Mouse (Mus musculus): Measurements from ENCODE around the gene Pclo.
"Not testable (repeated sequence)": the region's sequence is repeated elsewhere in the genome, so short reads cannot be mapped to it uniquely, and the experiment has no call there.

Pclo gene

DNA sequence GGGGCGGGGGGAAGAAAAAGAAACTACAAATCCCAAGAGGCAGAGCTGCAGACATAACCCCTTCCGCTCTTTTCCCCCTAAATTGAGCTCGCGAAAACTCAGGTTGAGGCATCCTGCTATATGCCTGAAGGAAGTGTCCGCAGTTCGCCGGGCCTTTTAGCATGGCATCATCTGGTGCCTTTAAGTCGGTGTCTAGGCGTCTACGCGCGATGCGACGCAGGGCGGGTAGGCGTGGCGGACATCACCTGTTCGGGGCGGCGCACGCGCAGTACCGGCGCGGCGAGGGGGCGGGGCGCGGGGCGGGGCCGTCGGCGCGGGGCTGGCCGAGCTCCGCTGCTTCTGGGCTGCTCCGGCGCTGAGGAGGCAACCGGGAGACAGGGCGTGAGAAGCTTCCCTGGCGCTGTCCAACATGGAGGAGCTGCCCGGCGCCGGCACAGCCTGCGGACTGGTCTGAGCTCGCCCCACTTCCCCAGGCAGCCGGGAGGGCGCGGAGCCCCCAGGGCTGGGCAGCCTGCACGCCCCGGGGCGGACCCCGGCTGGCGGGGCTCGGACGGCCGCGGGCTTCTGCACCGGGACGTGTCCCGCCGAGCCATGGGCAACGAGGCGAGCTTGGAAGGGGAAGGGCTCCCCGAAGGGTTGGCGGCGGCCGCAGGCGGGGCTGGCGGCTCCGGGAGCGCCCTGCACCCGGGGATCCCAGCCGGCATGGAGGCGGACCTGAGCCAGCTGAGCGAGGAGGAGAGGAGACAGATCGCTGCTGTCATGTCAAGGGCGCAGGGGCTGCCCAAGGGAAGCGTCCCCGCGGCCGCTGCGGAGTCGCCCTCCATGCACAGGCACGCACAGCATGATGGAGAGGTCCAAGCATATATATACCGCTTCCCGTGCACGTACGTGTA is at the start of gene Pclo:
TSS of gene Pclo (plus strand) at position 288 of the 893 bp plus-strand sequence.
- DNase-seq: peak; percentile 95

DNA sequence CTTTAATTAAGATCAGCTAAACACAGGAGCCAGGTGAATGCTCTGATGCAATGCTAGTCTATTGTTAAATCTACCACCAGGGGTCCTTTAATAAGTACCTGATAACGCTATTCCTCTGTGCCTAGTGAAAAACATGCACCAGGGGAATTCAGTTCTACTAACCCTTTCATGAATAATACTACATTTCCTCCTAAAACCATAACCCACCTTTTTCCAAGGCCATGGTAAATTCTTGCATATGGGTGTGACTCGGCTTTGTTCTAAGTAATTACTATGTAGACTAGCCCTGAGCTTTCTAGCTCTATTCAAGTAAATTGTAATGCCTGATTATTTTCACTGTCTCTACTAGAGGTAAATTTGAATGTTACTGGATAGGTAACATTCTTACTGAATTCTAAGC is 20.3 kb upstream of the Pclo start:
- DNase-seq: not testable (repeated sequence)

DNA sequence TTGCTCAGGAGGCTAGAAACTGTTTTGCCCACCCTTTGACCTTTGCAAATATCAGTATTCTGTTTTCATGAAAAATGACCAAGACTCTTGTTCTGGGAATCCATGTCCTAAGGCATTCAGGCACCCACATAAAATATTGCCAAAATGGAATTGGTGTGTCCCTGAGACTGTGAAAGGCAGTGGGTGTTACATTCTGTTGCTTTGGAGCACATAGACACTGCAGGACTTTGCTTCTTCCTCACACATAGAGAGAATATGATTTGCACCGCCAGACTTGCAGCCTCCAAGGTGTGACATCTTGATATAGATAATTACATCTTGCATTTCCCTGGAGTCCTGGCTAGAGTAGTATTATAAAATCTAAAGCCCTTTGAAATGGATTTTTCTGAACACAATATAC is 6.2 kb upstream of the Pclo start:
- no peak for DNase-seq

DNA sequence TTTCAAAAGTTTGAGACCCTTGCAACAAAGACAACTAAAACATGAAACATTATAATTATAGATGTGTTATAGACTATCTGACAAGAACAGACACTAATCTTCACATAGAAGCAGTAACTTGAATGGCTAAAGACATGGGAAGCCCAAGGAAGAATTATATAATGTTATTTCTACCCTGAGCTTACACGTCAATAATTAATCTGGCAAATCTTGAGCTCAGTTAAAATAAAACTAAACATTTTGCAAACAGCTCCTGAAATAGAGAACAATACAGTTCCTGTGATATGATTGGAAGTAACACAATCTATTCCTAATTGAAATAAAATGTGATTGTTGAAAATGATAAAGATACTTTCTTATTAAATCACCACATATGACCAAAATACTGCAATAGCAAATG is 5.1 kb upstream of the Pclo start:
- no peak for DNase-seq

DNA sequence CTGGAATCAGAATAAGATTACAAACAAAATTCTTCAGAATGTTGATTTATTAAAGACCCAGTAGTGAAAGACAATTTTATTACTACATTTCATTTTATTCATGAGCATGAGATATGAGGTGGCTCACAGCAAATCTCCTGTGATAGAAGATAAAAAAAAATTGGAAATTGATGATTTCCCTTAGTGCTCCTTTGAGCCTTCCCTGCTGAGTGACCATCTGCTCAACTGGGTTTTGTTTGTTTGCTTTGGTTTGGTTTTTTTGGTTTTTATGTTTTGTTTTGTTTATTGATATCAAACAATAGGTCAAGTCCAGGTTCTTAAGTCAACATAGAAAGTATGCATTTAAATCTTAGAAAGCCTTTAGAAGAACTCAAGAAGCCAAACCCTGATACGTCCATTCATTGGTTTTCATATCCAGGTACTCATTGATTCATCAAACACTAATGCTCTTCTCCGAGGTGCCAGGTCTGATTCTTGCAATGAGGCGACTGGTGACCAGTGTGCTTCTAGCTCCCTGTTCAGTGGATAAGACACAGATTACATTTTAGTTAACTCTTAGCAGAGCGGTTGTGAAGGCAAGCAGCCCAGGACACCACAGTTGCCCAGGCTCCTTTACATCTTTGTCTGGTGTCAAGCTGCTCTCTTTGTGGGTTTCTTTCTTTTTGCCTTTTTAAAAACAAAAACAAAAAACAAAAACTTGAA is 3.6 kb downstream of the Pclo start:
- DNase-seq: peak; percentile 69

DNA sequence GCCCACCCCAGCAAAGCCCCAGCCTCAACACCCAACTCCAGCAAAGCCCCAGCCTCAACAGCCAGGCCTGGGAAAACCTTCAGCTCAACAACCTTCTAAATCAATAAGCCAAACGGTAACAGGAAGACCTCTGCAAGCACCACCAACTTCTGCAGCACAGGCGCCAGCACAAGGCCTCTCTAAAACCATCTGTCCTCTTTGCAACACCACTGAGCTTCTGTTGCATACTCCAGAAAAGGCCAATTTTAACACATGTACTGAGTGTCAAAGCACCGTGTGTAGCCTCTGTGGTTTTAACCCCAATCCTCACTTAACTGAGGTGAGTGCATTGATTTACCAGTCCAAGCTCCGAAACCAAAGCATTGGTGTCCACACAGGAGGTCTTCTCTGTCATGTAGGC is 7.3 kb downstream of the Pclo start:
- peak; percentile 52 for DNase-seq

DNA sequence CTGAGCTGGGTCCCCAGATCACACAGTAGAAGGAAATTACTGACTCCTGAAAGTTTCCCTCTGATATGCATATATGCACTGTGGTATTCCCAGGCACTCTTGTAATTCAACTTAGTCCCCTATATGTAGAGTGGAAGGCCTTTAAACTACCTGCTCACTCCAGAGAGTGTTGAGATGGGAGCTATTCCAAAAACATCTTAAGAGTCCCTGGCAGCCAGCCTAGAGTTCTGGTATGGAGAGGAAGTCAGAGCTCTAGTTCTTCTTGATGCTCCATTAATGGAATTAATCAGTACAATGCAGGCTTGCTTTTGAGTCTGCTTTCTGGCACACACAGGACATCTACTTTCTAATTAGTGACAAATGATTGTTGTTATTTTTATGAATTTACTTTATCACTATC is 11.3 kb downstream of the Pclo start:
- peak; percentile 85 for DNase-seq

DNA sequence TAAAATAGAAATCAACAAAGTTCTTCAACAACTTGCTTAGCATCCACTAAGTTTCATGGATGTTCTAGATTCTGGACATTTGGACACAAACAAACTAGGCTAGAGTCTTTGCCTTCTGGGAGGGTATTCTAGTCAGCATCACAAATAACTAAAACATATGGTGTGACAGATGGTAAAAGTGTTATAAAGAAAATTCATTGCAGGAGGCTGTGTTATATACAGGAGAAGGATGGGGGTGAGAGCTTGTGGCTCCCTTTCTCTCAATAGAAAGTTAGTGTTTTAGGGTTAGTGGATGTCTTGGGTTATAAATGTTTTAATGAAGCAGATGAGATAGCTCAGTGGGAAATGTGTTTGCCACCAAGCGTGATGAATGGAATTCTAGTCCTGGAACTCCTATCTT is 13.1 kb downstream of the Pclo start:
- peak; percentile 94 for DNase-seq

DNA sequence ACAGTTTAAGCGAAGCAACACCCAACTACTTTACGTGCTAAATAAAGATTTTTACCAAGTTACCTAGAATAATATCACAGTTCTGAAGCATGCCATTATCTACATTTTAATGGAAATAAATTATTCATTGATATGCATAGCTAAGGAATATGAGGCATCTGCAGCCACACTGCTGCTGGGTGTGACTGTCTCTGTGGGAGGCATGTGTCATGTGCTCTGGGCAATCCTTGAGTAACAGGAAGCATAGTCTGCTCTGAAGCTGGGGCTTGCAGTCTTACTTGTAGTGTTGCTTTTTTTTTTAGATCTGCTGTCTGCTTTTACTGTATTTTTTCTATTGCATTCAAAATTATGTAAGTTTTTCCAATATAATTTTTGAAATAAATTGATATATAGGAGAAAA is 17.2 kb downstream of the Pclo start:
- DNase-seq: no peak

DNA sequence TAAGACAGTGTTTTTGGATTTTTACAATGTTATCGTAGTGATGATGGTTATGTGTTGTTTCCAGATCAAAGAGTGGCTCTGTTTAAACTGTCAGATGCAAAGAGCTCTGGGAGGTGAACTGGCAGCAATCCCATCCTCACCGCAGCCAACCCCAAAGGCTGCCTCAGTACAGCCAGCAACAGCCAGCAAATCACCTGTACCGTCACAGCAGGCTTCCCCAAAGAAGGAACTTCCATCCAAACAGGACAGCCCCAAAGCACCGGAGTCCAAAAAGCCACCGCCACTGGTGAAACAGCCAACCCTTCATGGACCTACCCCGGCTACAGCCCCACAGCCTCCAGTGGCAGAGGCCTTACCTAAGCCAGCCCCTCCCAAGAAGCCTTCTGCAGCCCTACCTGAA is 24.6 kb downstream of the Pclo start:
- DNase-seq: peak; percentile 78

DNA sequence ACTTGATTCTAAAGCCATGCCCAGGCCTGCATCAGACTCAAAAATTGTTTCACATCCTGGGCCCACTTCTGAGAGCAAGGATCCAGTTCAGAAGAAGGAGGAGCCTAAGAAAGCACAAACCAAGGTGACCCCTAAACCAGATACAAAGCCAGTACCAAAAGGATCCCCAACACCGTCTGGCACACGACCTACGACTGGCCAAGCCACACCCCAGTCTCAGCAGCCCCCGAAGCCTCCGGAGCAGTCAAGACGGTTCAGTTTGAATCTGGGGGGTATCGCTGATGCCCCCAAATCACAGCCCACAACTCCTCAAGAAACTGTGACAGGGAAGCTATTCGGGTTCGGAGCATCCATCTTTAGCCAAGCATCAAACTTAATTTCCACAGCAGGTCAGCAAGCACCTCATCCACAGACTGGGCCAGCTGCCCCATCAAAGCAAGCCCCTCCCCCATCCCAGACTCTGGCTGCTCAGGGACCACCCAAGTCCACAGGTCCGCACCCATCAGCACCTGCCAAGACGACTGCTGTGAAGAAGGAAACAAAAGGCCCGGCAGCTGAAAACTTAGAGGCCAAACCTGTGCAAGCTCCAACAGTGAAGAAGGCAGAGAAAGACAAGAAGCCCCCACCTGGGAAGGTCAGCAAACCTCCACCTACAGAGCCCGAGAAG is 25.4 kb downstream of the Pclo start:
- DNase-seq: no peak

DNA sequence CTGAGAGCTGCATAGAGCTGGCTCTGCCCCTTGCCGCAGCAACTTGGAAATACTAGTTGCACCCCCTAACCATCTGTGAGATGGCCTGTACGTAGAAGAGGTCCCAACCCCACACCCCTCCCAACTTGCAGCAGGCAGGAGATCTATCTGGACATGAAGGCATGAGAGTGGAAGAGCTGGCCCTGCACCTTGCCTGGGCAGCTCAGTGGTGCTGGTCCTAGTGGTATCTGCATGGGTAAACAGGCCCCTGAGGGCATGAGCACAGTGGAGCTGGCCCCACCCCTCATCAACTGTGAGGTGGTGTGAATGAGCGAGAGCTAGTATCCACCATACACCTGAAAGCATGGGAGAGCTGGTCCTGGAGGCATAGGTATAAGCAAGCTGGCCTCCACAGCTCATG is 60.9 kb downstream of the Pclo start:
- DNase-seq: no peak

DNA sequence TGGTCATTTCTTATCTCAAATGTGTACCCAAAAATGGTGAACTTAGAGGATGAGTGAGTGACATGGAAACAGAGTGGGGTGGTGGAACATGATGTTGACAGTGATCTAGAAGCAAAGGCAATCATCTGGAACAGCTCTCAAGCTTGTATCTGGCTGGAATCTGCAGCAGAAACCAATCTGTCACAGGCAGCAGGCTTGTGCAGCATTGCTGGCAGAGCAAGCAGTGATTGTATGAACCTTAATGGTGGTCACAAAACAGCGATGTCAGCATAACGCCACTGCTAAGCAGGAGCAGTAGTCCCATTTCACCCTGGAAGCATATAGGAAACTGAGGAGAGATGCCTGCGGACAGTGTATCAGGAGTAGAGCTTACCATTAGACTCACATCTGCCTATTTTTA is 76.8 kb downstream of the Pclo start:
- DNase-seq: peak; percentile 40

DNA sequence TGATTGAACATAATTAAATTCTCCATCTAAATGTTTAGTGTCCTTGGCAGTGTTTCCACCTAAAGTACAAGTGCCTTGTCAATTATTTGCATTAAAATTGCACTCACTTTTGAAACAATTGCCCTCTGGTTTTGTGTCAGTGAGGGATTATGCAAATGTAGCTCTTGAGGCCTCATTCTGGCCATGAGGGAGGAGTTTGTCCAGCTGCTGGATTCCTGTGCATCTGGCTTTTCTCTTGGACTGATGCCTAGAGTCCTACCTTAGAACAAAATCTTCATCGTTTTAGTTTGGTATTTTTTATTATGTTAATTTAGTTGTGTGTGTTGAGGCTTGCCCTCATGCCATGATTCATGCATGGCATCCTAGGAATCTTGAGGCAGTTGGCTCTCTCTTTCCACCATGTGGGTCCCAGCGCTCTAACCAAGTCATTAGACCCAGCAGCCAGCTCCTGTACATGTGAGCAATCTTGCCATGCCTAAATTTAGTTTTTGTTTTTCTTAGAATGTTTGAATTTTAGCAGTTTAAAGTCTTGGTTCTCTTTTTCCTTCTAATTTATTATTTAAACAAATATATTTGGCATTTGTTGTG is 80.8 kb downstream of the Pclo start:
- no peak for DNase-seq

DNA sequence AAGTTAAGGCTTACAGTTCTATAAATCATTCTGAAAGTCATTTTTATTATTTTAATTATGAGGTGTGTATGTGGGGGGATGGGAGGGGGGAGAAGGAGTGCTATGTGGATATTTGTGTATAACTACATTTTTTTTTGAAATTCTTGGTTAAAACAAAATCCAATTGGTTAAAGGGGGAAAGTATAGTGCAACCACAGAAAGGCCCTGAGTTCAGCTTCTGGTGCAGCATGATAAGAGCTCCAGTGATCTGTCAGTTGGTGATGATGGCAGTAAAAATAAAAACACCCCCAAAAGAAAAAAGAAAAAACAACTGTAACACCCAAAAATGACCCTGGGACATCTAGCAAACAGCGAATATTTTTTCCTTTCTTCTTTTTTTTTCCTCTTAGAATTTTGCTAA is 93.6 kb downstream of the Pclo start:
- no peak for DNase-seq

DNA sequence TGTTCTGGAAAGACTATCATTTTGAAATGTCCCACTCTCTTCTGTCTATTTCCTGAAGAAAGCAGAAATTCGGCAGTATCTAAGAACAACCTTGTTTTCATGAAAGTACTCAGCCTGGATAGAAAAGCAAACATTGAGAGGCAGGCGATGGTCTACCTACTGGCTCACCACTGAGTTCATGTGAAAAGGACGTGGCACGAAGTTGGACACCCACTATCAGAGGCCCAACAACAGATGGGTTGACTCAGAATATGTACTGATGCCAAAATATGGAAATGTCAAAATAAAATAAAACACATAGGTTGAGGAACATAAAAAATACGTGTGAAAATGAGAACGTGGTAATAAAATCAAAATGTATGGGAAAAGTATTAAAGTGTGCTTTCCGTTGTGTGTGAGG is 106.4 kb downstream of the Pclo start:
- peak; percentile 87 for DNase-seq

DNA sequence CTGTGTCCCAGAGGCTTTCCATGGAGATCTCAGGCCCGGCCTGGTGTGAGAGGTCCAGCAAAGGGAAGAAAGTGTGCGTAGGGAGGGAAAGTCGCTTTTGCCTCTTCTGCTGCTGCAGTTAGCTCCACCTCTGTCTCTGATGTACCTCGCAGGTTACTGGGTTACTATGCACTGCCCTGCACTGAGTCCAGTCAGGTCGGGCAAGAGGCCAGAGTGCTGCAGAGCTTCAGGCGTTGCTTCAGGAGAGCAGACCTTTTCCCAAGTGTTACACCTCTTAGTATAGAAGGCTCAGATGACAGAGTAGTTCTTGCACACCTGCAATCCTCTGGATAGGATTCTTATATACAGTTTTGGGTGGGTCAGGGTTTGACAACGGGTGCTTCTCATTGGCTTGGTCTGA is 108.6 kb downstream of the Pclo start:
- peak; percentile 65 for DNase-seq

DNA sequence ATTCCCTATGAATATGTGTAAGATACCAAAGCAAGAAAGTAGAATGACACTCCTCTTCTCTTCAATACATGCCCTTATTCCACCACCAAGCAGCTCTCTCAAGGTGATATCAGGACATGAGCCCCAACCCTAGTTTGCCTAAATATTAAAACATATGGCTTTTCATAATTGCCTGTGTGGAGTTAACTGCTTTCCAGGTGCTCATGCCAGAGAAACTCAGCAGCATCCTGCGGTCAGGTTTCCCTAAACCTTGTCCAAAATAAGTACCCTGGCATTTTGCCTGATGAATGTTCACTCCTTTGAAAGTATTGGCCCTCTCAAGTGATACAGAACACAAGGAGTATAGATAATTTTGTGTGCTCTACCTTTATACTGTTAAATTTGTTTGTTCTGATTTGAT is 126.5 kb downstream of the Pclo start:
- DNase-seq: peak; percentile 93

DNA sequence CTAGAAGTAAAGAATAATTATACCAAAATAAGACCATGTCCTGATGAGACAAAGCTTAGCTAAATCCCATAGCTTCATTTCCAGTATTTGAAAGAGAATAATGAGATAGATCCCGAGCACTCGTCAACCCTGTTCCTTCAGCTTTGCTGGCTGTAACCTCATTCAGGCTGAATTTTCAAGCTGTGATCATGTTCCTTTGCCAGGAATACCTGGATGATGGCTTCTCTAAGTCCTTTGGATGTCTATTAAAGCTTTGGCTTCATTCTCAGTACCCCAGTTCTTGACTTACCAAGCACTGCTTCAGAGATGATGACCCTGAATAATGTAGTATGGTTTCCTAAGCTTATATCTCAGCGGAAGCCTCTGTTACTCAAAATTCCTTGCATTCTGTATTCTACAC is 131.1 kb downstream of the Pclo start:
- DNase-seq: peak; percentile 89

DNA sequence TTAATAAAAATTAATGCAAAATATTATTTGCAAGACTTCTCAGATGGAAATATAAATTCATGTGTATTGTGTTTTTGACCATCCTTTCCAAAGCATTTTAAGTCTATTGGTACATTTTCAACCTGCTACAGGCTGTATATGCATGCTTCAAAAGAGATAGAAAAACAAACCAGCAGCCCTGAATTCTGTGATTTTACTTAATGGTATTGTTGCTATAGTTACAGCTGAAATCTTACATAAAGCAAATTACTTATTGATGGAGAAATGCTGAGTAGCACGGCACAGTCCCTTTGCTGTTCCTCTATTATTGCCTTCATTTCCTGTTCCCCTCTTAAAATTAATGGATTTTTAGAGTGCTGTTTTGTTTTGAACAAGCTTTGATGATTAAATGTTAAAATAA is 145.9 kb downstream of the Pclo start:
- no peak for DNase-seq

DNA sequence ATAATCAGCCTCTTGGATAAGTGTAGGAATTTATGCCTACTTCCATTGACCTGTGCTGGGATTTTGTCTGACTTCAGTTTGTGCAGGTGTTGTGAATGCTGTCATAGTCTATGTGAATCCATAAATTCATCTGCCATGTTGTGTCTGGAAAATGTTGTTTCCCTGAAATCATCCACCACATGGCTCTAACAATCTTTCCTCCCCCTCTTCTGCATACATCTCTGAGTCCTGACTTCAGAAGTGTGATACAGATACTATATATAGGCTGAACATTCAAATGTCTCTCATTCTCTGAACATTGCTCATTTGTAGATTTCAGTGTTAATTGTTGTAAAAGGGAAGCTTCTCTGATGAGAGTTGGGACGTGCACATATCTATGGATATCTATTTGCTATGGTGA is 147.5 kb downstream of the Pclo start:
- DNase-seq: no peak

DNA sequence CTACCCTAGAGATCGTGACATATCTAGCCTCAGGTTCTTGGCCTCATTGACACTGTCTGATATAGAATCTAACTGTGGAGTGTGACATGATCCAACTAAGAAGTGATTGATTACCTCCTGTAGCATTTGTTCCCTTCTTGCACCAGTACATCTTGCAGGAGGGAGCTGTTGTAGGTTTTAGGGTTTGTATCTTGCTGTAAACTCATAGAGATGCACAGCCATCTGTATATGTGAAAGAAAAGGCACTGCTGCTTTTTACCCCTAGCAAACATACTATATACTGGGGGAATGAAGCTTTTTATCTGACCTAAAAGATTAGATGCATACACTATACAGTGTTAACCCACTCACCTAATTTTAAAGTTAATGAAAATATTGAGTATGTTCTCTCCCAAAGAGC is 147.9 kb downstream of the Pclo start:
- DNase-seq: no peak

DNA sequence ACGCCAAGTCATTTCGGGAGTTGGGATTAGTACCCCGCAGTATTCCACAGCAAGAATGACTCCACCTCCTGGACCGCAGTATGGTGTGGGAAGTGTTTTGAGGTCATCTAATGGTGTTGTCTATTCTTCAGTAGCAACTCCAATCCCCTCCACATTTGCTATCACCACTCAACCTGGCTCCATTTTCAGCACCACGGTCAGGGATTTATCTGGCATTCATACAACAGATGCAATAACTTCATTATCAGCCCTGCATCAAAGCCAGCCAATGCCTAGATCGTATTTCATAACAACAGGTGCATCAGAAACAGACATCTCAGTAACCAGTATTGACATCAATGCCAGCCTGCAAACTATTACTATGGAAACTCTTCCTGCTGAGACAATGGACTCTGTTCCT is 165.7 kb downstream of the Pclo start:
- no peak for DNase-seq

DNA sequence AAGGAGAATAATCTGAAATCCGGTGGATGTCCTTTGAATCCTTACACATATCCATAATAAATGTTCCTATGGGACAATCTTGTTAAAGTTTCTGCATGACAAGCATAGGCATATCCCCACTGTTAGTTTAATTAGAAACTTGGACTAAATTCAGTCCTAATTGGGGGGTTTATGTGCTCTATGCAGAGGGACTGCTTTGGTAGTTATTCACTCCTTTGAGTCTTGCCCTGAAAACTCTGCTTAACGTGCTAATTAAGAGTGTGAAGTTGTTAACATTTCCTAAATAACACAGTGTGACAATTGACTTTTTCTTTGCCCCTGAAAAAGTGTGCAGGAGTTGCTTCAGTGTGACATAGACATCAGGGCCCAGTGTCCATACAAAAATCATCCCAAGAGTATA is 177.3 kb downstream of the Pclo start:
- DNase-seq: no peak

Measured in cerebellum, adult 9-10 months (tissue).